Mouse (Mus musculus): ENCODE data around the gene Zfp735.

Zfp735 gene

GRCm38 (mm10) chr11:73688478-73688877 is at the start of gene Zfp735:
Zfp735 (plus strand) TSS chr11:73688778.
- DNase-seq, result no peak

GRCm38 (mm10) chr11:73759115-73759514 is 70.5 kb downstream of the Zfp735 start:
- DNase-seq, result no peak

Data from kidney, postnatal 14 days (tissue).